Mouse (Mus musculus): Measurements from ENCODE around the gene Rab7.

DNA sequence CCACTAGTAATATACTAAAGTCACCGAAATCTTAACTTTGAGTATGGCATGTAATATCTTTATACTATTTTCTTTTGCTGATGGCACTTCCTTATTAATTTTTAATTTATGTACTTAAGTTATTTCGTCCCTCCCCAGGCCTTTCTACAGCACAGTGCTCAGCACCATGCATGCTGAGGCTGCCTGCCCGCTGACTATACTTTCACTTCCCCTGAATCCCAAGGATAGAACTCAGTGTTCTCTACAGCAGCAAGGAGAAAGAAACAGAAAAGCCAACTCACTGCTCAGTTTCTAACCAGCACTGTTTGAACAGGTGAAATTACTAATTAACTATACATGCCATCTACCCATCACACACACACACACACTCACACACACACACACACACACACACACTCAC, 11.6 kb downstream of the Rab7 start:
- TF ChIP-seq POLR2A (IDR thresholded peaks at IDR 0.05; ENCODE audit: insufficient read depth, low read length) (no peak), EP300 (IDR thresholded peaks at IDR 0.05; ENCODE audit: insufficient read depth, low read depth, low read length) (no peak)

All from ES-Bruce4 (cell line).